In the genomic region with DNA sequence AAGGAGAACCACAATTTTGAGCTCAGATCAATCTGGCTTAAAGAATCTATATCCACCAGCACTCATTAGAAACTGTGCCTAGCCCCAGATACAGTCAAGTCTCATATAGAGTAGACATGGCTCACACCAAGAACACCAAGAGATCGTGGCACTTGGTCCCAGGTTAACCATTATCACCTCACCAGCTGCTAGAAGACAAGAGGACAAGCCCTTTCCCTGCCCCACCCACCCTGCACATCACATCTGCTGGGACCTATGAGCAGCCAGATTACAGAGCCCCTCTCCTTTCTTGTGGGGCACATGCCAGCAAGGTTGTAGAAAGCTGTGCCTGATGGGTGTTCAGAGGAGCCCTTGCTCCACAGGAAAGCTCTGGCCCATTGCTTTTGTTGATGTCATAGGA, we compare ENCODE assay signal across 11 mouse cellular contexts.
"Had no signal": no experiment of that assay in that cellular context is flagged by ENCODE, and none has a peak within 500 bp of the region (broad histone marks: within the 10 kb centered on the region; RNA-seq: fewer than 3 reads in every experiment).

No protein-coding gene starts in this region.

- DNase-seq: kidney, adult 18-20 months; kidney, postnatal 10 days; kidney, postnatal 4 days; retina, postnatal 1 day; thymus, postnatal 14 days had no signal

- ATAC-seq: hindbrain, embryonic 16.5 days; midbrain, embryonic 15.5 days had no signal

- H3K9me3 ChIP-seq: limb, embryonic 15.5 days; lung, embryonic 15.5 days; midbrain, embryonic 10.5 days; midbrain, embryonic 15.5 days; neural tube, embryonic 12.5 days had no signal

- H3K4me3 ChIP-seq: limb, embryonic 15.5 days; lung, embryonic 15.5 days; midbrain, embryonic 10.5 days; midbrain, embryonic 15.5 days; neural tube, embryonic 12.5 days had no signal

- H3K4me2 ChIP-seq: limb, embryonic 15.5 days; lung, embryonic 15.5 days; midbrain, embryonic 15.5 days; neural tube, embryonic 12.5 days had no signal

- H3K9ac ChIP-seq: limb, embryonic 15.5 days; lung, embryonic 15.5 days; midbrain, embryonic 15.5 days; neural tube, embryonic 12.5 days had no signal

- H3K36me3 ChIP-seq: limb, embryonic 15.5 days; lung, embryonic 15.5 days; midbrain, embryonic 10.5 days; midbrain, embryonic 15.5 days; neural tube, embryonic 12.5 days had no signal

- H3K27me3 ChIP-seq: limb, embryonic 15.5 days; lung, embryonic 15.5 days; midbrain, embryonic 15.5 days; neural tube, embryonic 12.5 days had no signal

- H3K27ac ChIP-seq: midbrain, embryonic 10.5 days; midbrain, embryonic 15.5 days; neural tube, embryonic 12.5 days had no signal
